ENCODE assay signal across 30 mouse cellular contexts in genomic region chr3:125278605-125279004, GRCm38 (mm10).
DNase-seq lines count a peak whose midpoint lies in the region; ATAC-seq and TF ChIP-seq lines count a peak whose summit lies in the region.
"Had no signal": no experiment of that assay in that cellular context is flagged by ENCODE, and none has a peak within 500 bp of the region (broad histone marks: within the 10 kb centered on the region; RNA-seq: fewer than 3 reads in every experiment).

No protein-coding gene starts in this region.

- no peak for ATAC-seq in midbrain, embryonic 11.5 days (ENCODE audit: low FRiP score)
- no peak for ATAC-seq in midbrain, postnatal 0 days (ENCODE audit: low FRiP score)
- ATAC-seq in liver, embryonic 12.5 days = peak; percentile 66
- 0 out of 2 replicates have a peak, but pooled peaks have one; percentile 21 for ATAC-seq in liver, postnatal 0 days
- ATAC-seq: forebrain, postnatal 0 days; hindbrain, postnatal 0 days; intestine, embryonic 15.5 days had no signal

- DNase-seq in midbrain, embryonic 11.5 days (ENCODE audit: low spot score, missing footprints) = peak; percentile 65
- no peak for DNase-seq in midbrain, postnatal 0 days (ENCODE audit: low spot score)
- DNase-seq in liver, postnatal 0 days = no peak
- no peak for DNase-seq in retina, embryonic 14.5 days (ENCODE audit: low spot score)
- DNase-seq in heart, postnatal 25 days (ENCODE audit: low spot score) = no peak
- no peak for DNase-seq in adrenal gland, postnatal 25 days
- DNase-seq: adrenal gland, postnatal 36 days; cerebellum, adult 2 months; cerebellum, postnatal 25 days; embryo, embryonic 11 days; forebrain, postnatal 0 days; heart, adult 2 months; kidney, adult 2 months; kidney, postnatal 36 days; left cerebral cortex, postnatal 4 days; lung, embryonic 14.5 days; lung, postnatal 14 days; right cerebral cortex, postnatal 14 days; thymus, postnatal 14 days had no signal

- no peak for TF ChIP-seq CTCF in midbrain, postnatal 0 days (IDR thresholded peaks at IDR 0.05)
- TF ChIP-seq CTCF in liver, postnatal 0 days (IDR thresholded peaks at IDR 0.05; ENCODE audit: low read depth) = no peak

- H3K4me3 ChIP-seq in midbrain, embryonic 11.5 days (ENCODE audit: low read depth, low read length) = no peak overlapping the region
- H3K4me3 ChIP-seq in midbrain, postnatal 0 days (ENCODE audit: low read depth, low read length) = no peak overlapping the region
- no peak overlapping the region for H3K4me3 ChIP-seq in liver, embryonic 12.5 days
- H3K4me3 ChIP-seq in liver, postnatal 0 days (ENCODE audit: low read depth, low read length) = no peak overlapping the region
- H3K4me3 ChIP-seq: embryonic facial prominence, embryonic 12.5 days; forebrain, embryonic 12.5 days; heart, adult 2 months; heart, embryonic 12.5 days; hindbrain, embryonic 10.5 days; intestine, embryonic 15.5 days; layer of hippocampus, adult 2 months; midbrain, embryonic 12.5 days; neural tube, embryonic 13.5 days; stomach, embryonic 15.5 days had no signal

- no peak overlapping the region for H3K9ac ChIP-seq in midbrain, embryonic 11.5 days (ENCODE audit: low read length)
- no peak overlapping the region for H3K9ac ChIP-seq in midbrain, postnatal 0 days (replicated peaks; ENCODE audit: low read length, poor library complexity, severe bottlenecking)
- H3K9ac ChIP-seq in liver, embryonic 12.5 days = peak overlapping the region; percentile 35; the same call in 1 of the 2 replicates
- no peak overlapping the region for H3K9ac ChIP-seq in liver, postnatal 0 days (replicated peaks)
- H3K9ac ChIP-seq: embryonic facial prominence, embryonic 12.5 days; forebrain, embryonic 12.5 days; forebrain, postnatal 0 days; heart, embryonic 12.5 days; intestine, embryonic 15.5 days; lung, embryonic 14.5 days; midbrain, embryonic 12.5 days; neural tube, embryonic 13.5 days; stomach, embryonic 15.5 days had no signal

- no peaks in the 10 kb centered on the region for H3K36me3 ChIP-seq in midbrain, embryonic 11.5 days (ENCODE audit: control insufficient read depth, insufficient read depth, low read length)
- no peaks in the 10 kb centered on the region for H3K36me3 ChIP-seq in midbrain, postnatal 0 days (ENCODE audit: insufficient read depth, low read length)
- no peaks in the 10 kb centered on the region for H3K36me3 ChIP-seq in liver, embryonic 12.5 days
- no peaks in the 10 kb centered on the region for H3K36me3 ChIP-seq in liver, postnatal 0 days (replicated peaks; ENCODE audit: insufficient read depth, low read length)
- H3K36me3 ChIP-seq: embryonic facial prominence, embryonic 12.5 days; forebrain, embryonic 12.5 days; heart, embryonic 12.5 days; hindbrain, embryonic 10.5 days; intestine, embryonic 15.5 days; midbrain, embryonic 12.5 days; neural tube, embryonic 13.5 days; stomach, embryonic 15.5 days had no signal

- H3K9me3 ChIP-seq in midbrain, embryonic 11.5 days (ENCODE audit: control insufficient read depth, low read length) = no peaks in the 10 kb centered on the region
- H3K9me3 ChIP-seq in midbrain, postnatal 0 days (ENCODE audit: low read length) = no peaks in the 10 kb centered on the region
- H3K9me3 ChIP-seq in liver, embryonic 12.5 days (replicated peaks) = no peaks in the 10 kb centered on the region
- H3K9me3 ChIP-seq in liver, postnatal 0 days (ENCODE audit: low read length) = no peaks in the 10 kb centered on the region
- H3K9me3 ChIP-seq: embryonic facial prominence, embryonic 12.5 days; forebrain, embryonic 12.5 days; heart, embryonic 12.5 days; hindbrain, embryonic 10.5 days; intestine, embryonic 15.5 days; midbrain, embryonic 12.5 days; neural tube, embryonic 13.5 days; stomach, embryonic 15.5 days had no signal

- H3K4me2 ChIP-seq in midbrain, embryonic 11.5 days = no peak overlapping the region
- no peak overlapping the region for H3K4me2 ChIP-seq in midbrain, postnatal 0 days (ENCODE audit: low read depth, low read length, poor library complexity, severe bottlenecking)
- 0 out of 2 replicates have a peak overlapping the region, but pooled peaks have one; percentile 2 for H3K4me2 ChIP-seq in liver, embryonic 12.5 days
- no peak overlapping the region for H3K4me2 ChIP-seq in liver, postnatal 0 days (ENCODE audit: low read depth, low read length)
- H3K4me2 ChIP-seq: embryonic facial prominence, embryonic 12.5 days; forebrain, embryonic 12.5 days; heart, embryonic 12.5 days; intestine, embryonic 15.5 days; lung, embryonic 14.5 days; midbrain, embryonic 12.5 days; neural tube, embryonic 13.5 days; stomach, embryonic 15.5 days had no signal

- intact Hi-C loops in heart, postnatal 25 days (cut with DNase I) = no loop called here

- H3K27me3 ChIP-seq in midbrain, embryonic 11.5 days (ENCODE audit: control insufficient read depth, insufficient read depth, low read length) = no peaks in the 10 kb centered on the region
- H3K27me3 ChIP-seq in midbrain, postnatal 0 days (ENCODE audit: insufficient read depth, low read length) = no peaks in the 10 kb centered on the region
- no peaks in the 10 kb centered on the region for H3K27me3 ChIP-seq in liver, embryonic 12.5 days (replicated peaks)
- H3K27me3 ChIP-seq in liver, postnatal 0 days (ENCODE audit: insufficient read depth, low read length) = no peaks in the 10 kb centered on the region
- H3K27me3 ChIP-seq: embryonic facial prominence, embryonic 12.5 days; forebrain, embryonic 12.5 days; heart, embryonic 12.5 days; intestine, embryonic 15.5 days; midbrain, embryonic 12.5 days; neural tube, embryonic 13.5 days; stomach, embryonic 15.5 days had no signal

- TF ChIP-seq EP300 in liver, postnatal 0 days (IDR thresholded peaks at IDR 0.05; ENCODE audit: low read depth) = peak; percentile 77

- no peaks in the 10 kb centered on the region for H3K4me1 ChIP-seq in midbrain, embryonic 11.5 days (ENCODE audit: control insufficient read depth, insufficient read depth, low read length)
- H3K4me1 ChIP-seq in midbrain, postnatal 0 days (ENCODE audit: insufficient read depth, low read length) = no peaks in the 10 kb centered on the region
- peaks cover 17% of the 10 kb centered on the region for H3K4me1 ChIP-seq in liver, embryonic 12.5 days
- 0 out of 2 replicates have a peak, but pooled peaks cover 7% of the 10 kb centered on the region for H3K4me1 ChIP-seq in liver, postnatal 0 days (ENCODE audit: insufficient read depth)
- H3K4me1 ChIP-seq: embryonic facial prominence, embryonic 12.5 days; forebrain, embryonic 12.5 days; heart, embryonic 12.5 days; hindbrain, embryonic 10.5 days; intestine, embryonic 15.5 days; midbrain, embryonic 12.5 days; neural tube, embryonic 13.5 days; stomach, embryonic 15.5 days had no signal

- H3K27ac ChIP-seq in midbrain, embryonic 11.5 days (ENCODE audit: low read depth, low read length) = no peak overlapping the region
- no peak overlapping the region for H3K27ac ChIP-seq in midbrain, postnatal 0 days (ENCODE audit: low read depth, low read length)
- H3K27ac ChIP-seq in liver, embryonic 12.5 days = peak overlapping the region; percentile 75
- H3K27ac ChIP-seq in liver, postnatal 0 days (ENCODE audit: low read depth) = no peak overlapping the region
- H3K27ac ChIP-seq: embryonic facial prominence, embryonic 12.5 days; forebrain, embryonic 12.5 days; heart, adult 2 months; hindbrain, embryonic 10.5 days; hindbrain, postnatal 0 days; intestine, embryonic 15.5 days; layer of hippocampus, adult 2 months; midbrain, embryonic 12.5 days; neural tube, embryonic 13.5 days; stomach, embryonic 15.5 days had no signal

Comparison
In these comparisons a context has a peak if more than half of its experiments do, and no peak if none do; other contexts are left out.
1. ATAC-seq: peak in liver, embryonic 12.5 days (single experiment) and liver, postnatal 0 days (single experiment); none in midbrain, embryonic 11.5 days (single experiment) and midbrain, postnatal 0 days (single experiment).